Mouse (Mus musculus) neural tube, embryonic 10.5 days (tissue): ENCODE results near the gene Adam19.
"Not testable (repeated sequence)": the region's sequence is repeated elsewhere in the genome, so short reads cannot be mapped to it uniquely, and the experiment has no call there.

Source experiments
- DNase-seq: peaks from one replicate; pipeline ENCODE4 v3.0.0-alpha.2; 2017; ENCODE audit warnings: low spot score; ENCODE audit errors: extremely low spot score

Adam19 gene

GRCm38 (mm10) chr11:46055896-46056769 is at the start of gene Adam19:
TSS of gene Adam19 (plus strand) at chr11:46055992.
- DNase-seq, result peak; percentile 89

DNA sequence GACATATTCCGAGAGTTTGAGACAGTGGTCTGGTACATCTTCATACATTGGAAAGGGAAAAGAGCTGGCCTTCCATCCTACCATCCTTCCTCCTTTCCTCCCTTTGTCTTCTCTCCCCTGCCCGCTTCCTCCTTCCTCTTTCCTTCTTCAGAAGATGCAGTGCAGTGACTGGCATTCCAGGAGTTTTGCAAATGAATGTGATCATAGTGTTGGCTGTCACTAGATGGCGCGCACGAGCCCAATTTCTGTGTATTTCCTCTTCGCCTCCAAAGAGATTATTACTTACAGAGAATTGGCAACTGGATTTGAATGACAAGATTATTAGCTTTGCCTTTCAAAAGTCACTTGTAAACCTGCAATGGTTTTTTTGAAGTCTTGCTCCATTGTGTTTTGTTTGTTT is 39.7 kb upstream of the Adam19 start:
- peak; percentile 77 for DNase-seq

DNA sequence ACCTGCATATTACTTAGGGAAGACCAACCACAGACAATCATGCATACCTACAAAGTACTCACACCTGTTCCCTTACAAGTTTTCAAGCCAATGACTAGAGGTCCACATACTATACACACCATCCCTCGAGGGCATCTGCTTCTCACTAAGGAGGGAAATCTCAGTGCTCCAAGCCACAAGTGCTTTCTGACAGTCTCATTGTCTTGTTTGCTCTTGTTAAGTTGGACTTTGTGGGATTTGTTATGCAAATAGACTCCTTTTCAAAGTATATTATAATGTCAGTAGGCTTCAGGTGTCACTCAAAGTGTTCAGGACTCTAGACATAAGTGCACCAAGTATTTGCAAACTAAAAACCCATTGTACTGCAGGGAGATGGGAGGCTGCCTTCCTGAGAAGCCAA is 35.5 kb upstream of the Adam19 start:
- DNase-seq, result no peak

DNA sequence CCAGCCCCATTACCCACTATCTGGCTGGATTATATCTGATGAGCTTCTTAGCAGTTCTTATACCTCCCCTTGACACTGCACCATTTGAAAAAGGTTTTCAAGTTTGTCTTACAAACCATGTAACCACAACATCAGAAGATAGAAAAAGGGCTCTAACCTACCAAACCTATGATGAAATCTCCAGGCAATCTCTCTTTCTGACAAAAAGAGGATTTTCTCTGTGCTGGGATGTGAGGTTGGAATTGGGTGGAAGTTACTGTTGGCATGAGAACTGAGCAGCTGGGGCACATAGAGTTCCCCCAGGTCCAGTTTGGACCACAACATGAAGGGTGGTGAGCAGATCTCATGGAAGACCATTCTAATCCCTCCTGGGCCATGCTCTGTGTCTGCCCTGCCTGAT is 33.9 kb upstream of the Adam19 start:
- DNase-seq, result no peak

GRCm38 (mm10) chr11:46022983-46023382 is 32.8 kb upstream of the Adam19 start:
- DNase-seq, result no peak

DNA sequence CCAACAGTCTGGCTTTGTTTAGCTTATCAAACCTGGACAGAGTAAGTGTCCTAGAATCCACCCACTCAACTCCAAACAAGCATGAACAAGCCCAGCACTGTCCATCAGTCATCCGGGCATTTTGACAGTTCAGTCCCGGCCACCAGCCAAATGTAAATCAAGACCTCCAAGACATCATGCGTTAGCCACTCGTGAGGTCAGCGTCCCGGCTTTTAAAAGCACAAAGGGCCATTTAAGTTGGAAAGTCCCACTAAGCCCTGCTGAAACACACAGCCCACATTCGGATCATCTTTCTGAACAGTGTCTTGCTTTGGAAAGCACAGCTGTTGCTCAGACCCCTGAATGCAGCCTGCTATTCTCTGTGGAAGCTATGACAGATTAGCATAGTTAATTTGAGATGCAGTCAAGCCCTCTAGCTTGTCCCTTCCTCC is 29.8 kb upstream of the Adam19 start:
- no peak for DNase-seq

GRCm38 (mm10) chr11:46027952-46028814 is 27.6 kb upstream of the Adam19 start:
- no peak for DNase-seq

DNA sequence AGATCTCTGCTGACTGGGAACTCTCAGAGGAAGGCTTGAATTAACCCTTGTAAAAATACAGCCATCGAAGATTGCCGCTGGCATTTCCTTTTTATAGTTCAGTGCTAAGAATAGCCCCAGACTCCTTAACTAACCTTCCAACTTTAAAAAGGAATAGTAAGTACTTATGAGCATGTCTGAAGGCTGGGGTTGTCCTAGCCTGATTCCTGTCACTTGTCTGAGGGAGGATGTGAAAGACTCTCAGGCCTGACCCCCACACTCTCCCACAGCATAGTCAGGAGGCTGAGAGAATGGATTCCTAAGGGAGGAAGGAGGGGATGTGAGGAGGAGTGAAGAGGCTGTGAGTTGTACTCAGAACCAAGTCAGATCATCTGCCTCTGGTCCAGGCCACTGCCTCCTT is 26.3 kb upstream of the Adam19 start:
- DNase-seq, result no peak

- DNase-seq, result no peak
Observed at GRCm38 (mm10) chr11:46030026-46030425, 25.8 kb upstream of the Adam19 start.

GRCm38 (mm10) chr11:46031470-46031869 is 24.3 kb upstream of the Adam19 start:
- no peak for DNase-seq

GRCm38 (mm10) chr11:46032956-46033355 is 22.8 kb upstream of the Adam19 start:
- DNase-seq, result no peak

GRCm38 (mm10) chr11:46036374-46036773 is 19.4 kb upstream of the Adam19 start:
- no peak for DNase-seq

- no peak for DNase-seq
Observed at GRCm38 (mm10) chr11:46038901-46039300, 16.9 kb upstream of the Adam19 start.

GRCm38 (mm10) chr11:46039335-46039734 is 16.5 kb upstream of the Adam19 start:
- no peak for DNase-seq

- no peak for DNase-seq
Observed at GRCm38 (mm10) chr11:46040841-46041556, 14.8 kb upstream of the Adam19 start.

GRCm38 (mm10) chr11:46041607-46042267 is 14.1 kb upstream of the Adam19 start:
- DNase-seq, result no peak

DNA sequence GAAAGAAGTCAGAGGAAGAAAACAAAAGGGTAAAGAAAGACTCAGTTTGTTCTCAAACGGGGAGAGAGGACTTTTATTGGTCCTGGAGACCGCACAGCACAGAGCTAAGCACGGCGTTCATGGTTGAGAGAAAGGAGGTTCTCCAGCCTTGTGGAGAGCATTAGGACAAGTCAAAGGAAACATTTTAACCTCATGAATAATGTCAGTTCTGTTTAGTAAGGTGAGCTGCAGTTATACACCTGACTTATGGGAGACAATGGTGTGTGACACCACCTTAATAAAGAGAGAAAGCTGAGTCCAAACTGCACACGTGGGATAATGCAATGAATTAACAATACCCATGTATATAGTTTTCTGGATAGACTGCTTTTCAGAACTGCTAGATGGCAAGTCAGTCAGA is 11.0 kb upstream of the Adam19 start:
- no peak for DNase-seq

- no peak for DNase-seq
Observed at GRCm38 (mm10) chr11:46047264-46047663, 8.5 kb upstream of the Adam19 start.

- not testable (repeated sequence) for DNase-seq
Observed at GRCm38 (mm10) chr11:46052105-46052659, 3.6 kb upstream of the Adam19 start, which contains the start of gene Gm12166. TSS of gene Gm12166 (minus strand) at chr11:46052321.

GRCm38 (mm10) chr11:46053457-46053856 is 2.3 kb upstream of the Adam19 start:
- not testable (repeated sequence) for DNase-seq

DNA sequence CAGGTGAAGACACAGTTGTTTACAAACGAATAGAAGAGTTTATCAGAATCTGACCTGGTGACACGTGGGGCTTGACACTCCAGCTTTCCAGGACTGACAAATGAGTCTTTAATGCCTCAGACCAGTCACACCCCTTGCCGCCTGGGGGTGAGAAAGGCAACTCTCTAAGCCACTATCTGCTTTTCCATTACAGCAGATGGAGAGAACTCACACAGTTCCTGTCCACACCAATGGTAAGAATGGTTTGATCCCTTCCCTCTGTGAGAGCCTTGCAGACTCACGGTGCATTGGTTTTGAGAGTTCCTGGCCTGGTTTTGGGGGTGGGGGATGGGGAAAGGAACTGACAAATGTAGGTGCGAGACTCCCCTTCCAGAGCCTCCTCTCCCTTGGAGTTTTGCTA is 1.5 kb upstream of the Adam19 start:
- no peak for DNase-seq
